Mouse (Mus musculus): Measurements from ENCODE around the gene Insm1.

GRCm38 (mm10) chr2:146218161-146218691, 3.5 kb upstream of the Insm1 start:
- TF ChIP-seq POLR2A (IDR thresholded peaks at IDR 0.05; ENCODE audit: insufficient read length, low read depth) (no peak), TCF3 (IDR thresholded peaks at IDR 0.05; ENCODE audit: insufficient read length, low read depth) (no peak), MYOD1 (IDR thresholded peaks at IDR 0.05; ENCODE audit: control insufficient read depth in 1 of 3, insufficient read length in 2 of 3, low read depth in 2 of 3) (no peak), TCF12 (IDR thresholded peaks at IDR 0.05; ENCODE audit: insufficient read depth, poor library complexity, severe bottlenecking) (no peak), E2F4 (IDR thresholded peaks at IDR 0.05; ENCODE audit: insufficient read depth) (no peak), MAX (IDR thresholded peaks at IDR 0.05; ENCODE audit: low read depth) (no peak), MYOG (IDR thresholded peaks at IDR 0.05; ENCODE audit: control insufficient read depth in 1 of 3, insufficient read depth in 1 of 3, insufficient read length in 2 of 3, low read depth in 2 of 3) (no peak)

Measured in myocyte (in vitro differentiated cells).